Mouse (Mus musculus): ENCODE data around the gene Bcl6b. TPM values are rescaled to one million over a fixed set of nuclear protein-coding genes. Genes with fewer than 3 reads are reported as not detected.

Bcl6b gene
- 5.0 and 5.2 TPM in 2 replicates for polyA plus RNA-seq (2014; fragmentation: Nextera tagmentation; extraction: Ambion mirVana)

GRCm38 (mm10) chr11:70229260-70230010, at the start of gene Bcl6b:
TSS of gene Bcl6b (minus strand) at chr11:70229798.
- peak within 1 kb of the TSS; percentile 12; the same call in 1 of the 2 replicates for H3K9ac ChIP-seq
- no peak for DNase-seq (ENCODE audit: low spot score)

GRCm38 (mm10) chr11:70278961-70279360, 49.4 kb upstream of the Bcl6b start:
- no peak for ATAC-seq (ENCODE audit: low FRiP score)
- peak; percentile 28 for DNase-seq (ENCODE audit: low spot score)
- H3K9me3 ChIP-seq (ENCODE audit: control insufficient read depth, low read length): no peaks in the 10 kb centered on the region
- H3K27ac ChIP-seq: no peak overlapping the region
- H3K27me3 ChIP-seq (ENCODE audit: control insufficient read depth, insufficient read depth, low read length): no peaks in the 10 kb centered on the region
- H3K4me3 ChIP-seq (replicated peaks; ENCODE audit: low read length): no peak overlapping the region
- no peak overlapping the region for H3K9ac ChIP-seq
- H3K36me3 ChIP-seq (replicated peaks; ENCODE audit: control insufficient read depth, insufficient read depth): no peaks in the 10 kb centered on the region
- WGBS: 82% methylated on average over 3 of the region's 3 CpGs
- no peaks in the 10 kb centered on the region for H3K4me1 ChIP-seq (replicated peaks; ENCODE audit: control insufficient read depth, insufficient read depth, low read length)
- H3K4me2 ChIP-seq (replicated peaks): no peak overlapping the region

More at GRCm38 (mm10) chr11:70229260-70230010, at the start of gene Bcl6b:
- peak within 1 kb of the TSS; percentile 24 for H3K4me3 ChIP-seq (replicated peaks; ENCODE audit: low read length)
- H3K4me1 ChIP-seq (replicated peaks; ENCODE audit: control insufficient read depth, insufficient read depth, low read length): peaks cover 28% of the 10 kb centered on the region; the same call in 1 of the 2 replicates
- H3K27me3 ChIP-seq (ENCODE audit: control insufficient read depth, insufficient read depth, low read length): peaks cover 68% of the 10 kb centered on the region
- H3K27ac ChIP-seq: no peak within 1 kb of the TSS
- H3K9me3 ChIP-seq (ENCODE audit: control insufficient read depth, low read length): no peaks in the 10 kb centered on the region
- WGBS: 4% methylated on average over 39 of the region's 39 CpGs
- peaks cover 4% of the 10 kb centered on the region; the same call in 1 of the 2 replicates for H3K36me3 ChIP-seq (replicated peaks; ENCODE audit: control insufficient read depth, insufficient read depth)
- ATAC-seq (ENCODE audit: low FRiP score): no peak
- peak within 1 kb of the TSS; percentile 49 for H3K4me2 ChIP-seq (replicated peaks)

DNA sequence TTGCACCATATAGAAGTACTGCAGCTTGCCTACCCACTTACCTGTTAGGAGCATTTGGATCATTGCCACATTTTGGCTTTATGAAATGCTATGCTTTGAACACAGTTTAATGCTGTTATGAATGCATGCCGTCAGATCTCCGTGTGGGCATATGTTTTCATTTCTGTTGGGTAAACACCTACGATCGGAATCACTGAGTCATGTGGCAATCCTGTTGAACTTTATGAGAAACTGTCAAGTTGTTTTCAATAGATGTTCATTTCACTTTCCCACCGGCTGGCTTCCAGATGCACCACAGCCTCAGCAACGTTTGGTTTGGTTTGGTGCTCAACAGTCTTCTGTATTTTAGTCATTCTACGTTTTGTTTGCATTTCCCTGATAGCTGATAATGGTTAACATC, 42.0 kb upstream of the Bcl6b start:
- Histone ChIP-seq H3K9ac (no peak overlapping the region), H3K9me3 (ENCODE audit: control insufficient read depth, low read length) (no peaks in the 10 kb centered on the region), H3K27me3 (ENCODE audit: control insufficient read depth, insufficient read depth, low read length) (no peaks in the 10 kb centered on the region), H3K27ac (no peak overlapping the region), H3K4me1 (replicated peaks; ENCODE audit: control insufficient read depth, insufficient read depth, low read length) (no peaks in the 10 kb centered on the region), H3K36me3 (replicated peaks; ENCODE audit: control insufficient read depth, insufficient read depth) (no peaks in the 10 kb centered on the region), H3K4me3 (replicated peaks; ENCODE audit: low read length) (no peak overlapping the region), H3K4me2 (replicated peaks) (no peak overlapping the region)
- 88% methylated on average over 7 of the region's 7 CpGs for WGBS
- DNase-seq (ENCODE audit: low spot score): no peak
- no peak for ATAC-seq (ENCODE audit: low FRiP score)

DNA sequence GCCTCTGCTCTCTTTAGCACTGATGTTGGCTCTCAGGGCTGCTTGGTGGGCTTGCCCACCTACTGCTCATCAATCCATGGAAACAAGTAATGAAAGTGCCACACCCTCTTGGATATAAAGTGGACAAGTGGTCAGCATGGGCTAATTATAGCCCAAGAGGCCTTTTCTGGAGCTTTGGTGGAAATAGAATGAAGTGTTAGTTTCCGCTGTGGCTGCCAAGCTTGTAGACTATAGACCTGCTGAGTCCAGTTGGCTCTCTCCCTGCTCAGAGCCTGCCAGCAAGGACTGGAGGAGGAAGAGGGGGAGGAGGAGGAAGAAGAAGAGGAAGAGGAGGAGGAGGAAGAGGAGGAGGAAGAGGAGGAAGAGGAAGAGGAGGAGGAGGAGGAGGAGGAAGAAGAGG, 36.8 kb upstream of the Bcl6b start:
- no peaks in the 10 kb centered on the region for H3K9me3 ChIP-seq (ENCODE audit: control insufficient read depth, low read length)
- no peak overlapping the region for H3K27ac ChIP-seq
- DNase-seq (ENCODE audit: low spot score): no peak
- H3K27me3 ChIP-seq (ENCODE audit: control insufficient read depth, insufficient read depth, low read length): no peaks in the 10 kb centered on the region
- H3K9ac ChIP-seq: no peak overlapping the region
- no peaks in the 10 kb centered on the region for H3K36me3 ChIP-seq (replicated peaks; ENCODE audit: control insufficient read depth, insufficient read depth)
- H3K4me1 ChIP-seq (replicated peaks; ENCODE audit: control insufficient read depth, insufficient read depth, low read length): no peaks in the 10 kb centered on the region
- no peak overlapping the region for H3K4me2 ChIP-seq (replicated peaks)
- WGBS: 91% methylated on average over 1 of the region's 1 CpGs
- H3K4me3 ChIP-seq (replicated peaks; ENCODE audit: low read length): no peak overlapping the region
- no peak for ATAC-seq (ENCODE audit: low FRiP score)

DNA sequence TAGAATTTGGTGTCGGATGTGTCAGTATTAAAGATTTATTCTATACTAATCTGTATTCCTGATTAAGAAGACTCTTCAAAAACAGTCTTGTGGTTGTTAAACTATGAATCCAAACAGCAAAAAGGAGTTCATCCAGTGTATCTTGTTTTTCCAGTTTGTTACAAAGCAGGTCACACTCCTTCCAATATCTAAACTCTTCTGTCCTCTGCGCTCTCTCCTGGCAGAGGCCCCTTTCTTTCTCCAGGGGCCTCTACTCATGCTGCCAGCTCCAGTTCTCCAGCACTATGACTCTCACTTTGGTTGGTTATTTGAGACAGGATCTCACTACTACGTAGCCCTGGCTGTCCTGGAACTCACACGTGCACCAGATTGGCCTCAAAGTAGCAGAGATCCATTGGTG, 36.2 kb upstream of the Bcl6b start:
- Histone ChIP-seq H3K4me2 (replicated peaks) (no peak overlapping the region), H3K9ac (no peak overlapping the region), H3K36me3 (replicated peaks; ENCODE audit: control insufficient read depth, insufficient read depth) (no peaks in the 10 kb centered on the region), H3K27ac (no peak overlapping the region), H3K9me3 (ENCODE audit: control insufficient read depth, low read length) (no peaks in the 10 kb centered on the region; the same call in 1 of the 2 replicates), H3K27me3 (ENCODE audit: control insufficient read depth, insufficient read depth, low read length) (no peaks in the 10 kb centered on the region), H3K4me1 (replicated peaks; ENCODE audit: control insufficient read depth, insufficient read depth, low read length) (no peaks in the 10 kb centered on the region), H3K4me3 (replicated peaks; ENCODE audit: low read length) (no peak overlapping the region)
- ATAC-seq (ENCODE audit: low FRiP score) (no peak), DNase-seq (ENCODE audit: low spot score) (no peak)
- WGBS: 89% methylated on average over 4 of the region's 4 CpGs

DNA sequence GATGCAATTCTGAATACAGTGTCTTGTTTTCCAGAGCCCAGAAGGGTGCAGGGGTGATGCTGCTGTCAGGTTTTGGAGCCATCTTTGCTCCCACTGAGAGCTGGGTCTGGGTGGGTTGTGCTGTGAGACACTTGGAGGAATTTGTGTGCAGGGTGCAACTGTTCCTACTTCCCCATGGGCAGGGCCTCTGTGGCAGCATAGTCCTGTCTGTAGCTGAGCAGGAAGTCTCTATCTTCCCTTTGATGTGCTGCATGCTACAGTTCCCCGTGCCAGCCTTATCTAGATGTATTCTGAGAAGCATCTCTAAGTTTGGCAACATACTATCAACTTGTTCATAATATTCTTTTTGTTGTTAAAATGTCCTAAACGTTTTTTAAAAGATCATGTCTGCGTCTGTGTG, 35.7 kb upstream of the Bcl6b start:
- ATAC-seq (ENCODE audit: low FRiP score) (no peak), DNase-seq (ENCODE audit: low spot score) (no peak)
- WGBS: 61% methylated on average over 3 of the region's 3 CpGs
- Histone ChIP-seq H3K4me3 (replicated peaks; ENCODE audit: low read length) (no peak overlapping the region), H3K27me3 (ENCODE audit: control insufficient read depth, insufficient read depth, low read length) (no peaks in the 10 kb centered on the region), H3K9me3 (ENCODE audit: control insufficient read depth, low read length) (no peaks in the 10 kb centered on the region; the same call in 1 of the 2 replicates), H3K27ac (no peak overlapping the region), H3K4me2 (replicated peaks) (no peak overlapping the region), H3K9ac (no peak overlapping the region), H3K36me3 (replicated peaks; ENCODE audit: control insufficient read depth, insufficient read depth) (no peaks in the 10 kb centered on the region), H3K4me1 (replicated peaks; ENCODE audit: control insufficient read depth, insufficient read depth, low read length) (no peaks in the 10 kb centered on the region)

GRCm38 (mm10) chr11:70259035-70259434, 29.4 kb upstream of the Bcl6b start:
- Histone ChIP-seq H3K36me3 (replicated peaks; ENCODE audit: control insufficient read depth, insufficient read depth) (no peaks in the 10 kb centered on the region), H3K4me2 (replicated peaks) (no peak overlapping the region), H3K9ac (no peak overlapping the region), H3K27me3 (ENCODE audit: control insufficient read depth, insufficient read depth, low read length) (peaks cover 21% of the 10 kb centered on the region), H3K27ac (no peak overlapping the region), H3K4me3 (replicated peaks; ENCODE audit: low read length) (no peak overlapping the region), H3K4me1 (replicated peaks; ENCODE audit: control insufficient read depth, insufficient read depth, low read length) (0 out of 2 replicates have a peak, but pooled peaks cover 4% of the 10 kb centered on the region), H3K9me3 (ENCODE audit: control insufficient read depth, low read length) (no peaks in the 10 kb centered on the region; the same call in 1 of the 2 replicates)
- 91% methylated on average over 4 of the region's 4 CpGs for WGBS
- DNase-seq (ENCODE audit: low spot score) (no peak), ATAC-seq (ENCODE audit: low FRiP score) (no peak)

- Histone ChIP-seq H3K4me2 (replicated peaks) (peak within 1 kb of the TSS; percentile 33), H3K4me1 (replicated peaks; ENCODE audit: control insufficient read depth, insufficient read depth, low read length) (0 out of 2 replicates have a peak, but pooled peaks cover 8% of the 10 kb centered on the region), H3K27ac (no peak within 1 kb of the TSS), H3K4me3 (replicated peaks; ENCODE audit: low read length) (peak within 1 kb of the TSS; percentile 13; the same call in 1 of the 2 replicates), H3K9me3 (ENCODE audit: control insufficient read depth, low read length) (no peaks in the 10 kb centered on the region), H3K9ac (no peak within 1 kb of the TSS), H3K36me3 (replicated peaks; ENCODE audit: control insufficient read depth, insufficient read depth) (no peaks in the 10 kb centered on the region), H3K27me3 (ENCODE audit: control insufficient read depth, insufficient read depth, low read length) (peaks cover 46% of the 10 kb centered on the region)
- under 1% methylated on average over 25 of the region's 25 CpGs for WGBS
- no peak for ATAC-seq (ENCODE audit: low FRiP score)
- DNase-seq (ENCODE audit: low spot score): no peak
Observed at GRCm38 (mm10) chr11:70254931-70255531, 25.4 kb upstream of the Bcl6b start, which contains the start of gene Alox12. TSS of gene Alox12 (minus strand) at chr11:70255353.

DNA sequence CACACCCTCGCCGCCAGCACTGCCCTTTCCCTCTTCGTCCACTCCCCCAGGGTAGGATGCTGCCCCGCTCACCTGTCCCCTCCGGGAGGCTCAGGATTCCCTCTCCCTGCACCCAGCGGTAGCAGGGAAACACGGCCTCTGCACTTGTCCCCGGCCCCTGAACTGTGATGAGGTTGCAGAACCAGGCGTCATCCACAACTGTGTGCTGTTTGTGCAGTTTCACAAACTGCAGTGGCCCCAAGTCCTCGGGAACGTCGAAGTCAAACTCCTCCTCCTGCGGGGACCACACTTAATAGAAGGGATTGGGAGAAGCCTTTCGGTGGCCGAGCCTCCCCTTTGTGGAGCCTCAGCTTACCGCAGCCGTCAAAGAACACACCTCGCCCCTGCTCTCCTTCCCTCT, 24.7 kb upstream of the Bcl6b start:
- Histone ChIP-seq H3K9ac (no peak overlapping the region), H3K27ac (no peak overlapping the region), H3K27me3 (ENCODE audit: control insufficient read depth, insufficient read depth, low read length) (peaks cover 46% of the 10 kb centered on the region), H3K36me3 (replicated peaks; ENCODE audit: control insufficient read depth, insufficient read depth) (no peaks in the 10 kb centered on the region), H3K9me3 (ENCODE audit: control insufficient read depth, low read length) (no peaks in the 10 kb centered on the region), H3K4me2 (replicated peaks) (peak overlapping the region; percentile 33), H3K4me1 (replicated peaks; ENCODE audit: control insufficient read depth, insufficient read depth, low read length) (0 out of 2 replicates have a peak, but pooled peaks cover 8% of the 10 kb centered on the region), H3K4me3 (replicated peaks; ENCODE audit: low read length) (0 out of 2 replicates have a peak overlapping the region, but pooled peaks have one; percentile 13)
- WGBS: 4% methylated on average over 18 of the region's 18 CpGs
- no peak for ATAC-seq (ENCODE audit: low FRiP score)
- no peak for DNase-seq (ENCODE audit: low spot score)

Measured in hindbrain, embryonic 14.5 days (tissue).